Mouse (Mus musculus) olfactory bulb, adult 2 months (tissue): ENCODE measurements at regions not wholly inside any gene's neighbourhood (a gene's known extent, or its start where the extent isn't known, plus 50 kb on each side); places are given as distances from the start of the nearest gene placed in this dataset.

Source experiments
- CTCF ChIP-seq: fragments of 200-500 bp; IDR thresholded peaks from 2 replicates; pipeline ENCODE4 v1.5.1; 2012; ENCODE audit warnings: low read depth, mild to moderate bottlenecking, low read length, moderate library complexity; ENCODE audit not compliant: insufficient read depth
- POLR2A ChIP-seq: fragments of 200-500 bp; IDR thresholded peaks from 2 replicates; pipeline ENCODE4 v1.6.1; 2012; ENCODE audit warnings: mild to moderate bottlenecking, low read depth, low read length, moderate library complexity; ENCODE audit not compliant: insufficient read depth

GRCm38 (mm10) chr5:85772086-85772485 lies 293.3 kb downstream of the Cenpc1 start:
- TF ChIP-seq CTCF (no peak), POLR2A (no peak)
